Mouse (Mus musculus) embryonic fibroblast, embryonic 13.5 days (primary cell): ENCODE measurements around the gene Pnkp.

ENCODE experiments used
- CTCF ChIP-seq: IDR thresholded peaks from 2 replicates; pipeline ENCODE4 v1.5.1; 2011; ENCODE audit warnings: mild to moderate bottlenecking, control low read depth, low read length, moderate library complexity, borderline replicate concordance; ENCODE audit not compliant: insufficient read depth
- POLR2A ChIP-seq: IDR thresholded peaks from 2 replicates; pipeline ENCODE4 v1.6.1; 2011; ENCODE audit warnings: low read depth, mild to moderate bottlenecking, control low read depth, low read length, moderate library complexity

DNA sequence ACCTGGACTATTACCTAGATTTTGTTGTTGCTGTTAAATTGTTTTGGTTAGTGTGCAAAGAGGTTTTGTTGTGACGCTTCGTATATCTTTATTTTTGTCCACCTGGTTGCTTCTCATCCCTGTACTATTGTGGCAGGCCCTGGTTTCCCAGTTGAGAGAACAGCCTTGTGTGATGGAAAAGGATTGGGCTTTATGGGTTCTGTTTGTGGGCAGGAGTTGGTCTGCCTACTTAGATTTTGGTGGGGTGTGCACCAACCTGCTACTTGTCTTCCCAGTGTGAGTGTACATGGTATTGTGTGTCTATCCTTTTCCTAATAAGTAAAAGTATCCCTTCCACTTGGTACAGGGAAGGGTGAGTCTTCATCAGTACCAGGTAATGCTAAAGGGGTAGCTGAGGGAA, 37.5 kb upstream of the Pnkp start:
- TF ChIP-seq CTCF (no peak), POLR2A (no peak; the same call in 1 of the 2 replicates)
